Mouse (Mus musculus) left cerebral cortex, adult 6 months (tissue): ENCODE results near the gene Tyk2. TPM values are rescaled to one million over a fixed set of nuclear protein-coding genes. Genes with fewer than 3 reads are reported as not detected.

Experiments
- long read RNA-seq, 2 experiments: library from polyadenylated mRNA; unstranded; transcript quantifications; one replicate each; pipeline ENCODE4 v2.0.0; 2019 to 2020
- polyA plus RNA-seq: library from polyadenylated mRNA; unstranded; fragments of <200 nt; fragmentation: Nextera tagmentation; gene quantifications from 2 replicates; pipeline ENCODE4 v1.2.3, GENCODE M21; 2021

The Tyk2 gene
- 2.4 and 2.9 TPM in 2 replicates for polyA plus RNA-seq
- long read RNA-seq, experiment 1, full-length matches to known transcripts: 5 of 21 reads
- long read RNA-seq, experiment 1, partial matches to known transcripts: 9 of 21 reads
- long read RNA-seq, experiment 1, other reads (novel, unspliced or antisense): 7 of 21 reads
- long read RNA-seq, experiment 2, partial matches to known transcripts: 2 of 2 reads
- long read RNA-seq, experiment 2, other reads (novel, unspliced or antisense): 0 of 2 reads

DNA sequence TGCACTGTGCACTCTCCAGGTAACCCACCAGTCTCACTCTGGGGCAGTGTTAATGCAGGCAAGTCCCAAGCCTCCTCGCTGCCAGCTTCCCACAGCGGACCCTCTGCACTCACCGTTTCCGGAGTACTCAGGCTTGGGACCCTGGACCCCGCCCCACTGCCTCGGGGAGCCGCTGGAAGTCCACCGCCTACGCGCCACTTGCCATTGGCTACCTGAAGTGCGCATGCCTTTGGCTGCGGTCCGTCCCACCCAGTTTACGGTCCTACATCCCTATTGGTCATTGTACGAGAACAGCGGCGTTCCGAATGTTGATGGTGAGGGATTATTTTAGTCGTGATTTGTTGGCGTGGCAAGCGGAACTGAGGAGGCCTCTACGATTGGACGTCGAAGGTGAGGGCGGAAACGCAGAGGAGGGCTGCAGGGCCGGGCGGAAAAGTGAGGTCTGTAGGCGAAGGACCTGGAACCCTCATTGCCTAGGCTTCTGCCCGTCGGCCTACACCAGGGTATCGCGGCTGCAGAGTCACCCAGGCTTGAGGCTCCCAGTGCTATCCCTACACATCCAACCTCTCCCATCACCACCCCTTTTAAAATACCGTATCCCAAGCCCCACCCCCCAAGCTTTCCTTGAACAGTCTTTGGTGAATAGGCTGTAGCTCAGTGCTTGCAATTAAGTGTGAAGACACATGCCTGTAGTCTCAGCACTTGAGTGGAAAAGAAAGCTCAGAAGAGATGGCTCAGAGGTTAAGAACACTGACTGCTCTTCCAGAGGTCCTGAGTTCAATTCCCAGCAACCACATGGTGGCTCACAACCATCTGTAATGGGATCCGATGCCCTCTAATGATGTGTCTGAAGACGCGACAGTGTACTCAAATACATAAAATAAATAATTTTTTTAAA, at the start of gene Tyk2:
Tyk2 (minus strand) TSS at position 185 of the 898 bp plus-strand sequence.

DNA sequence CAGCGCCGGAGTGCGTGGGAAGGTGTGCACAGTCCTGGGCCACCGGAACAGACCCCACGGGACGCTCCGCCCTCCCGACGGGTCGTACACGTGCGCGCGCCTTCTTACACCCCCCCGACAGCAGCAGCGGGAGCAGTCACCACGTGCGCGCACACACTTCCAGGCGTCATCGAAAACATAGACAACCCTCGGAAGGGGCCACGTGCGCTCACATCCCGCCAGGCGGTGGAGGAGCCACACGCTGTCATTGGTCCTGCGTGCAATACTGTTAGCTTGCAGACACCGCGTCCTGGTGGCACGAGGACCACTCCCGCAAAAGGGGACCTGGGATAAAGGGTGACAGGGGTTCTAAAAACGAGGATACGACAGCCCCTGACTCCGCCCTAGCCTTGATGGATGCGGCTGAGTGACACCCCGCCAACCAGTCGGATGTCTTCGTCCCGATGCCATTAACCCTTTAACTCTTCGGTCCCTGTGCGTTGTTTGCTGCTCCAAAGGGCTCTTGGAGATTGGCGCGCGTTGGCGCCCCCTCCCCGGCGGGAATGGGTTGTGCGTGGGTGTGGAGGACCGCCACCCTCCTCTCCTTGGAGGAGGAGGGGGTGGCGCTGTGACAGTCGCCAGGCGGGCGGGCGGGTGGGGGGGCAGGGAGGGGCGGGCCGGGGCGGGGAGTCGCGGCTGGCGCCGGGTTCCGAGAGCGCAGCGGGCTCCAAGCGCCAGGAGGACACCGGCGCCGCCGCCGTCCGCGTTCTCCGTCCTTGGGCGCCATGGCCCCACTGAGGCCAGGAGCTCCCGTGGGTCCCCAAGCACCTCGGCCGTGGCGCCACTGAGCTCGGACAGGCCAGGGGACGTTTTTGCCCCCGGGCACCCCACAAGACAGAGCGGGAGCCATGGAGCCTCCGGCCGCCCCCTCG, 34.3 kb upstream of the Tyk2 start, which contains the start of gene Pde4a:
Pde4a (plus strand) TSS at position 674 of the 911 bp plus-strand sequence.

DNA sequence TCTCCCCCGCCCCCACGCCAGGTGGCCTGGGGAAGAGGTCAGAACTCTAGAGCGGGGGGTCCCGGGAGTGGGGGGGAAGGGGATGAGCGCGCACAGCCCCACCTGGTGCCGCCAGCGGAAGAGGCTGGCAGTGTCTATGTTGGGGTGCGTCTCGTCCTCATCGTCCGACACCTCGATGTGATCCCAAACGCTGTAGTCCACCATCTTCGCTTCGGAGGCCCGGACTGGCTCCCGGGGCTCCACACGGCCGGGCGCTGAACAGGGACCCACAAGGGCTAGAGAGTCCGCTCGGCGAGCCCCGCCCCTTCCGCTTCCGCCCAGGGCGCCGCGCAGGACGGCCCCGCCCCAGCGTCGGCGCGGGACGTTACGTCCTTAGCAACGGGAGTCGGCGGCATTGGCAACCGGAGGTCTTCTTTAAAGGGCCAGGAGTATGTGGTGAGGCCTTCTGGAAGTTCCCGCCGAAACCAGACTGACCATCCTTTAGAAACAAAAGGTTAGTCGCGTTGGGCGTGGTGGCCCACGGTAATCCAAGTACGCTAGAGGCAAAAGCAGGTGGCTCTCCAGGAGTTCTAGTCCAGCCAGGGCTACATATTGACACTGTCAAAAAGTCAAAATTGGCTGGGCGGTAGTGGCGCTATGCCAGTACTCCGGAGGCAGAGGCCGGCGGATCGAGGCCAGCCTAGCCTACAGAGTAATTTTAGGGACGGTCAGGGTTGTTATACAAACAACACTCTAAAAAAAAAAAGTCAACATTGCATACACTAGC, 18.8 kb upstream of the Tyk2 start, which contains the start of gene Cdc37:
Cdc37 (minus strand) TSS at position 329 of the 766 bp plus-strand sequence.

DNA sequence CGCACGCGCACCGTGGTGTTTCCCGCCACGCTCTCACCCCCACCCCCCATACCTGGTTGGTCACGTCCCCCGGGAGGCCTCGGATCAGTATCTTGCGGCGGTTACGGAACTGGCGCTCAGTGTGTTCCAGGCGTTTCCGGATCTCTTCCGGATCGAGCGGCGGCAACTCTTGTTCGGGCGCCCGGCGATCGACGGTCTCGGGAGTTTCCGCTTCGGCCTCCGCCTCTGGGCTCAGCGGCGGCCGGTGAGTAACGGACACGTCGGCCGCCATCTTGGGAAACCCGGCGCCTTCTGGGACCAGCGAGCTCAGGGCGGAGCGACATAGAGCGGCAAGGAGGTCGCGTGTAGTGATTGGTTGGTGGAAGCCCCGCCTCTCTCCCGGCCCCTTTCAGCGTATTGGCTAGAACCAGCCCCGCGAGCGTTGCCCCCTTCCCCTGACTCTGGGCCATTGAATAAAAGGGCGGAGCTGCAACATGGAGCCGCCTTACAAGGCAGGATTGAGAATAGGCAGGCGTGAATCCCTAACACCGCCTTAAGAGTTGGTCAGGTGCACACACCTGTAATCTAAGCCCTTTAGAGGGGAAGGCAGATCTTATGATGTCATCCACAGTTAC, 39.2 kb downstream of the Tyk2 start, which contains the start of the genes Gm38431 and Raver1:
Gm38431 (minus strand) TSS at position 291 of the 614 bp plus-strand sequence.
Raver1 (minus strand) TSS at position 302 of the 614 bp plus-strand sequence.

DNA sequence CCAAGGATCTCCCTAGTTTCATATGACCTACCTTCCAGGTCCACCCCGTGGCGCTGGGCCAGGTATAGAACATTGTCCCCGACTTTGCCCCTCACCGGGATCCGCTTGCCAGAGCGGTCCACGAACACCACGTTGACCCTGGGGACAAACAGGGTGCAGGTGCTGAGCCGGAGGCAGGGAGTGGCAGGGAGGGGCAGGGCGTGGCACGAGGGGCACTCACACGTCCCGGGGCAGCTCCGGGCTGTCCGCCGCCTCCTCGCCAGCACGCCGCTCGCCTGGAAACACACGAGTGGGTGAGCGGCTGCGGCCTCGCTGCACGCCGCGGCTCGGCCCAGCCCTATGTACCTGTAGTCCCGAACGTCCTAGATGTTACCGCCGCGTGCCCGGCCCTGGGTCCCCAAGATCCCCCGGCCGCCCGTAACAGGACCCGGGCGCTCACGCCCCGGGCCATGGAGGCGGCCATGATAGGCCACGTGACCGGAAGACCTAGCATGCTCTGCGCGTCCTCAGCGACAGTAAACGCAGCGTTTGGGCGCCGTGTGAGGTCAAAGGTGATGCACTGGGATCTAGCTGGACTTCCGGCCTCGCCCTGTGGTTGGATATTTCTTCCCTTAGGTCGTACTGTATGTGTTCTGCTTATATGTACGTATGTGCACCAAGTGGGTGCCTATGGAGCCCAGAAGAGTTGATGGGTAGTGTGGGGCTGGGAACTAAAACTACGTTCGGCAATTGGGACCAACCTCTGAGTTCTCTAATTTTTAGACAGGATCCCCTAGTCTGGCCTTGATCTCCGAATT, 57.8 kb downstream of the Tyk2 start, which contains the start of the genes Gm49373 and Fdx1l:
Gm49373 (minus strand) TSS at position 53 of the 797 bp plus-strand sequence.
Fdx1l (minus strand) TSS at position 571 of the 797 bp plus-strand sequence.

DNA sequence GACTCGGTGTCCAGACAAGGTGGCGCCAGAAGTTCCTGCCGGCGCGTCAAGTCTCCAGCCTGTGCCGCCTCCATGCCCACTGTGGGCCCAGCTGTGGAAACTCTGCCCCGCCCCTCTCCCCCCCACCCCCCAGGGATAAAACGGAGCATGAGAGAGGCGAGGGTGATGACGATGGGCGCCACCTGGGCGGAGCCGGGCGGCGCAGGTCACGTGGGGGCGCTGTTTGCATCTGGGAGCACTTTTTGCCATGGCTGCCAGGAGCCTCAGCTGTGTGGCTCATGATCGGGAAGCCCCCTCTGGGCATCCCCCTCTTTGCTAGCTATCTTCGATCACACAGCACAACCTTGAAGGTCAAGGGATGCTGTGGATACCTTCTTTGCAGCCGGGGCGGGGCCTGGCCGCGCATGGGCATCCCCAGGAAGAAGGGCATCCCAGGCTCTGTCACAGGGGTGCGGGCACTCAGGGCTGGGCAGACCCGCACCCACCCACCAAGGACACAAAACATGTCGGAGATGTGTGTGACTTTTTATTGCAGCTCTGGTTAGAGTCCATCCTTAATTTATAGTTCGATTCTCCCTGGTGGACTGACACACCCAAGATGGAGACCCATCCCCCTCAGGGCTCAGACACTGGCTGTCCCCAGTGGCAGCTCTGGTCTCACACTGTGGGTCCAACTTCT, 63.9 kb downstream of the Tyk2 start, which contains the start of gene Zglp1:
Zglp1 (minus strand) TSS at position 88 of the 679 bp plus-strand sequence.

Other genes with a start within 250 kb of the Tyk2 start
- 10.1 and 15.6 TPM in 2 replicates for gene Ppan, start 243.1 kb downstream of the Tyk2 start, polyA plus RNA-seq
- 173 and 203 TPM in 2 replicates for gene Eif3g, start 232.6 kb downstream of the Tyk2 start, polyA plus RNA-seq
- gene Dnmt1, start 171.4 kb downstream of the Tyk2 start, polyA plus RNA-seq: 9.2 TPM in 2 replicates
- gene S1pr2, start 154.5 kb downstream of the Tyk2 start, polyA plus RNA-seq: 1.8 and 2.1 TPM in 2 replicates
- gene Mrpl4, start 128.5 kb downstream of the Tyk2 start, polyA plus RNA-seq: 126 and 147 TPM in 2 replicates
- gene Icam1, start 115.3 kb downstream of the Tyk2 start, polyA plus RNA-seq: 1.4 and 1.5 TPM in 2 replicates
- 3.2 and 3.8 TPM in 2 replicates for gene Icam4, start 101.9 kb downstream of the Tyk2 start, polyA plus RNA-seq
- gene Icam5, start 99.2 kb downstream of the Tyk2 start, polyA plus RNA-seq: 68.4 and 74.1 TPM in 2 replicates
- gene Zglp1, start 64.2 kb downstream of the Tyk2 start, polyA plus RNA-seq: not detected in 2 replicates
- gene Gm49373, start 58.1 kb downstream of the Tyk2 start, polyA plus RNA-seq: 0.46 and 0.58 TPM in 2 replicates
- gene Fdx1l, start 57.6 kb downstream of the Tyk2 start, polyA plus RNA-seq: 212 and 230 TPM in 2 replicates
- 5.8 and 7.4 TPM in 2 replicates for gene Gm38431, start 39.2 kb downstream of the Tyk2 start, polyA plus RNA-seq
- gene Raver1, start 39.2 kb downstream of the Tyk2 start, polyA plus RNA-seq: 4.0 and 8.1 TPM in 2 replicates
- gene Cdc37, start 18.7 kb upstream of the Tyk2 start, polyA plus RNA-seq: 167 and 170 TPM in 2 replicates
- 29.6 and 36.5 TPM in 2 replicates for gene Pde4a, start 34.5 kb upstream of the Tyk2 start, polyA plus RNA-seq
- gene Keap1, start 108.1 kb upstream of the Tyk2 start, polyA plus RNA-seq: 53.0 and 60.6 TPM in 2 replicates
- 18.4 and 20.5 TPM in 2 replicates for gene S1pr5, start 117.2 kb upstream of the Tyk2 start, polyA plus RNA-seq
- 44.5 and 53.2 TPM in 2 replicates for gene Atg4d, start 134.1 kb upstream of the Tyk2 start, polyA plus RNA-seq
- 3.8 and 3.9 TPM in 2 replicates for gene Kri1, start 156.7 kb upstream of the Tyk2 start, polyA plus RNA-seq
- gene Cdkn2d, start 160.2 kb upstream of the Tyk2 start, polyA plus RNA-seq: 98.5 and 119 TPM in 2 replicates
- gene Ap1m2, start 181.1 kb upstream of the Tyk2 start, polyA plus RNA-seq: 1.2 and 1.5 TPM in 2 replicates
- 15.7 and 18.2 TPM in 2 replicates for gene Slc44a2, start 189.5 kb upstream of the Tyk2 start, polyA plus RNA-seq
- 102 and 148 TPM in 2 replicates for gene Ilf3, start 236.6 kb upstream of the Tyk2 start, polyA plus RNA-seq